Mouse (Mus musculus): ENCODE data around the gene Gm44790. TPM values are rescaled to one million over a fixed set of nuclear protein-coding genes. Genes with fewer than 3 reads are reported as not detected.
"Not testable (repeated sequence)": the region's sequence is repeated elsewhere in the genome, so short reads cannot be mapped to it uniquely, and the experiment has no call there.

The Gm44790 gene
- polyA plus RNA-seq, 1 experiment from 2014 or later = 0.43 TPM

DNA sequence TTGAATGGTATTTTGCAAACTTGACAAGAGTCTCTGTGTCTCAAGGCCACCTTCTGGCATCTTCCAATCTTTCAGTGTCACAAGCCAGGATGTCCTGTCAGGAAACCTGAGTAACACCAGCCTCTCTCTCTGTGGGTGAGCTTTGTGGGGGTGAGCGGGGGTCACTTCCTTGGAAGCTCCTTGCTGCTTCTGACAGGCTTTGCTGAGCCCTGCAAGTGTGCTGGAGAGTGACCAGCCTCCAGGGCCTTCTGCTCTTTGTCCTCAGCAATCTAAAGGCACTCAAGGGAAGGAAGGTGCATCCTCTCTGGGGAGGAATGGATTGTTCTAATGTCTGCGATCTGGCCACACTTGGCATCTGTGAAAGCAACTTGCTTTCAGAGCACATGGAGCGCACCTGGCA is 52.9 kb downstream of the Gm44790 start:
- no peak overlapping the region for H3K4me2 ChIP-seq
- no peak overlapping the region for H3K4me3 ChIP-seq (replicated peaks)
- H3K36me3 ChIP-seq = no peaks in the 10 kb centered on the region
- H3K9me3 ChIP-seq (replicated peaks) = no peaks in the 10 kb centered on the region
- ATAC-seq (replicated peaks; ENCODE audit: low FRiP score) = 0 out of 2 replicates have a peak, but pooled peaks have one; percentile 12
- H3K27me3 ChIP-seq = no peaks in the 10 kb centered on the region
- H3K27ac ChIP-seq = peak overlapping the region; percentile 88
- H3K9ac ChIP-seq = 0 out of 2 replicates have a peak overlapping the region, but pooled peaks have one; percentile 5
- 46% methylated on average over 3 of the region's 3 CpGs for WGBS
- peaks cover 65% of the 10 kb centered on the region for H3K4me1 ChIP-seq

- no peaks in the 10 kb centered on the region for H3K27me3 ChIP-seq
- no peaks in the 10 kb centered on the region for H3K36me3 ChIP-seq
- H3K9me3 ChIP-seq (replicated peaks) = no peaks in the 10 kb centered on the region
- H3K4me3 ChIP-seq (replicated peaks) = no peak overlapping the region
- ATAC-seq (replicated peaks; ENCODE audit: low FRiP score) = no peak
- peak overlapping the region; percentile 44 for H3K4me2 ChIP-seq
- H3K9ac ChIP-seq = 0 out of 2 replicates have a peak overlapping the region, but pooled peaks have one; percentile 5
- H3K4me1 ChIP-seq = peaks cover 65% of the 10 kb centered on the region
- peak overlapping the region; percentile 88 for H3K27ac ChIP-seq
These were observed 53.3 kb downstream of the Gm44790 start for GRCm38 (mm10) chr6:86479816-86480188.

DNA sequence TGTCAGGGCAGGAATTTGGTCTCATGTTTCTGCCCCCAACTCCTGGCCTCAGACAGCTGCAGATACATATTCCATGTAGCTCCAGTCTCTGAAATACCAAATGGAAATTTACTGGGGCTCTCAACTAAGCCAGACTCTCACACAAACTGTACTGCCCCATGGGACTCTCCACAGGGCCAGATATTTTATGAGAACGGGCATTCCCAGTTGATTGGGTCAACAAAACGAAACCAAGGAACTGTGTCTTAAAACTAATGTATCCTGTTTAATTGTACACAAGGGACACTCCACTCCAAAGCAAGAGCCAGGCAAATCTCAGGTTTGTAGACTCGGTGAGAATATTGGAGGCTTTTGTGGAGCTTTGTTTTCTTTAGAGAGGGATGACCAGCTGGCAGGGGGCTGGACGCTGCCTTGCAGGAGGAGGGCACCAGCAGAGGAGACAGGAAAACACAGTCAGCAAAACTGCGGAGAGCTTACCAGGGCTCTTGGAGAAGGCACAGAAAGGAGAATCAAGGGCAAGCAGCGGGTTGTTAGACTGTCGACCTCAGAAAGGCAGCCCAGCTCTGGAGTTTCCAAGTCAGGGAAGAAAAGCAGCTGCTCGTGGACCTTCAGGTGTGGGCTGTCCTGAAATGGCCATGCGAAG is 53.9 kb downstream of the Gm44790 start:
- WGBS = 18% methylated on average over 9 of the region's 9 CpGs
- peak overlapping the region; percentile 24 for H3K4me3 ChIP-seq (replicated peaks)
- no peaks in the 10 kb centered on the region for H3K36me3 ChIP-seq

DNA sequence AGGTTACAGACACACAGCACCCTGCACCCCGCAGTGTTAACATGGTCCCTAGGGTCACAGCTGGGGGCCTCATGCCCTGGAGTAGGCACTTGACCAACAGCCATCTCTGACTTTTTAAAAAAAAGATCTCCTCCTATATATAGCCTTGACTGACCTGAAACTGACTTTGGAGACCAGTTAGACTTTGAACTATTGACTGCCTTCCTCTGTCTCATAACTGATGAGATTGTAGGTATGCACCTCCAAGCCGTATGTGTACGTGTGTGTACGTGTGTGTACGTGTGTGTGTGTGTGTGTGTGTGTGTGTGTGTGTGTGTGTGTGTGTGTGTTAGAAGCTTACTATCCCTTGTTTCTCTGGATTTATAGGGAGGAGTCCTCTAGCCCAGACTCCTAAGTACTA is 55.4 kb downstream of the Gm44790 start:
- H3K4me1 ChIP-seq = peaks cover 58% of the 10 kb centered on the region
- ATAC-seq (replicated peaks; ENCODE audit: low FRiP score) = no peak
- H3K27me3 ChIP-seq = no peaks in the 10 kb centered on the region
- H3K36me3 ChIP-seq = no peaks in the 10 kb centered on the region
- H3K4me2 ChIP-seq = no peak overlapping the region
- WGBS = 93% methylated on average over 5 of the region's 5 CpGs
- H3K9ac ChIP-seq = no peak overlapping the region
- H3K4me3 ChIP-seq (replicated peaks) = no peak overlapping the region
- H3K9me3 ChIP-seq (replicated peaks) = no peaks in the 10 kb centered on the region
- H3K27ac ChIP-seq = 0 out of 2 replicates have a peak overlapping the region, but pooled peaks have one; percentile 88

More for the DNA sequence above, 53.9 kb downstream of the Gm44790 start:
- Histone ChIP-seq H3K9me3 (replicated peaks) (no peaks in the 10 kb centered on the region), H3K27ac (peak overlapping the region; percentile 88), H3K4me2 (peak overlapping the region; percentile 44), H3K4me1 (peaks cover 62% of the 10 kb centered on the region), H3K27me3 (no peaks in the 10 kb centered on the region), H3K9ac (peak overlapping the region; percentile 30; the same call in 1 of the 2 replicates)
- peak; percentile 17; the same call in 1 of the 2 replicates for ATAC-seq (replicated peaks; ENCODE audit: low FRiP score)

GRCm38 (mm10) chr6:86485943-86486640 is 59.6 kb downstream of the Gm44790 start:
- Histone ChIP-seq H3K36me3 (no peaks in the 10 kb centered on the region), H3K27me3 (no peaks in the 10 kb centered on the region), H3K27ac (peak overlapping the region; percentile 90), H3K4me3 (replicated peaks) (no peak overlapping the region), H3K4me2 (no peak overlapping the region), H3K9me3 (replicated peaks) (no peaks in the 10 kb centered on the region), H3K4me1 (peaks cover 32% of the 10 kb centered on the region), H3K9ac (no peak overlapping the region)
- WGBS = 59% methylated on average over 7 of the region's 7 CpGs
- no peak for ATAC-seq (replicated peaks; ENCODE audit: low FRiP score)

GRCm38 (mm10) chr6:86487358-86488148 is 61.1 kb downstream of the Gm44790 start:
- H3K4me1 ChIP-seq = peaks cover 26% of the 10 kb centered on the region
- H3K9ac ChIP-seq = peak overlapping the region; percentile 27; the same call in 1 of the 2 replicates
- H3K27me3 ChIP-seq = no peaks in the 10 kb centered on the region
- WGBS = 14% methylated on average over 24 of the region's 24 CpGs
- no peaks in the 10 kb centered on the region for H3K9me3 ChIP-seq (replicated peaks)
- peak; percentile 91 for ATAC-seq (replicated peaks; ENCODE audit: low FRiP score)
- H3K36me3 ChIP-seq = no peaks in the 10 kb centered on the region
- H3K27ac ChIP-seq = peak overlapping the region; percentile 90
- H3K4me3 ChIP-seq (replicated peaks) = no peak overlapping the region
- peak overlapping the region; percentile 24 for H3K4me2 ChIP-seq

DNA sequence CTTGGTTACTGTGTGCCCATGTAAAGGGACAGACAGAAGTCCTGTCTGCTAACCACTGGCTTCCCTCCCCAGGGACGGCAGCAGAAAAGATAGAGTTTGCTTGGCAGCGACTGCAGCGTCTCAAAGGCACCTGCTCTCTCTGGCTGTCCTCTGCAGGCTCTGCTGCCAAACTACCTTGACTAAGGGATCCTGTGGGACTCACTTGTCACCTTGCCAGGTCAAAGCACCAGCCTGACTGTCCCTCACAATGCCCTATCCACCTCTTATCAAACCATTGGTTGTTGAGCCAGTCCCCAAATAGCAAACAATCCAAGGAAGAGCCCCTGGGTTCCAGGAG is 61.7 kb downstream of the Gm44790 start:
- Histone ChIP-seq H3K4me1 (peaks cover 26% of the 10 kb centered on the region), H3K4me3 (replicated peaks) (no peak overlapping the region), H3K9ac (peak overlapping the region; percentile 27; the same call in 1 of the 2 replicates), H3K36me3 (no peaks in the 10 kb centered on the region), H3K9me3 (replicated peaks) (no peaks in the 10 kb centered on the region), H3K4me2 (no peak overlapping the region), H3K27me3 (no peaks in the 10 kb centered on the region), H3K27ac (peak overlapping the region; percentile 90)
- no peak for ATAC-seq (replicated peaks; ENCODE audit: low FRiP score)
- WGBS = 52% methylated on average over 3 of the region's 3 CpGs

DNA sequence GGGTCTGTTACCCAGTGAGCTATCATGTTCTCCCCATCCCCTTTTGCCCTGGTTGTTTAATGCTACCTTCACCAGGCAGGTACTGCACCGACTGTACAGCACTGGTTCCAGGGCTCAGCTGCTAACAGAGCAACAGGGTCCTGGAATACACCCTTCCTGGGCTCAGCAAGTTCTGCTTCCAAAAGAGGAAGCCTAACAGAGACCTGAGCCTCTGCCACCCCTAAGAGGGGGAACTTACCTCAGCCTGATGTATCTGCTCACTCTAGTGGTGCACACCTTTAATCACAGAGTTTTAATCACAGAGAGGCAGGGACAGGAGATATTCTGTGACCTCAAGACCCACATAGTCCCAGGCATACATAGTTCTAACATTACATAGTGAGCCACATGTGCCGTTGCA is 63.5 kb downstream of the Gm44790 start:
- no peak overlapping the region for H3K4me3 ChIP-seq (replicated peaks)
- H3K27me3 ChIP-seq = no peaks in the 10 kb centered on the region
- no peak overlapping the region for H3K27ac ChIP-seq
- H3K9ac ChIP-seq = no peak overlapping the region
- no peak overlapping the region for H3K4me2 ChIP-seq
- H3K4me1 ChIP-seq = peaks cover 34% of the 10 kb centered on the region
- H3K36me3 ChIP-seq = no peaks in the 10 kb centered on the region
- no peaks in the 10 kb centered on the region for H3K9me3 ChIP-seq (replicated peaks)
- ATAC-seq (replicated peaks; ENCODE audit: low FRiP score) = no peak
- WGBS = 95% methylated on average over 2 of the region's 2 CpGs

DNA sequence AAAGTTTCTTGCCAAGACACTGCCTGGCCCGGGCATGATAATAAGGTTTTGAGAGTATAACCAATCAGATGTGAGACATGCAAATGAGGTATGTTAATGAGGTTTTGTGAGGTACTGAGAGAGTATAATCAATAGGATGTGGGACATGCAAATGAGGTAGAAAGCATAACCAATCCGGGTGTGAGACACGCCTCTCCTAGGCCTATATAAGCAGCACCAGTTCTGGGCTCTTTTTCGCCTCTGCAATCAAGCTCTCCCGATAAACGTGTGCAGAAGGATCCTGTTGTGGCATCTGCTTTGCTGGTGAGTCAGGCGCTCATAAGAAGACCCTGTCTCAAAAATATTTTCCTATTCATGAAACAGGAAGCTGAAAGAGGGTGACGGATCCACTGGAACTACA is 64.0 kb downstream of the Gm44790 start:
- not testable (repeated sequence) for H3K36me3 ChIP-seq; ATAC-seq (replicated peaks; ENCODE audit: low FRiP score); H3K4me2 ChIP-seq; H3K4me3 ChIP-seq (replicated peaks); H3K9me3 ChIP-seq (replicated peaks); H3K9ac ChIP-seq; H3K27ac ChIP-seq; H3K27me3 ChIP-seq
- H3K4me1 ChIP-seq = peaks cover 39% of the 10 kb centered on the region
- WGBS = 94% methylated on average over 8 of the region's 8 CpGs

DNA sequence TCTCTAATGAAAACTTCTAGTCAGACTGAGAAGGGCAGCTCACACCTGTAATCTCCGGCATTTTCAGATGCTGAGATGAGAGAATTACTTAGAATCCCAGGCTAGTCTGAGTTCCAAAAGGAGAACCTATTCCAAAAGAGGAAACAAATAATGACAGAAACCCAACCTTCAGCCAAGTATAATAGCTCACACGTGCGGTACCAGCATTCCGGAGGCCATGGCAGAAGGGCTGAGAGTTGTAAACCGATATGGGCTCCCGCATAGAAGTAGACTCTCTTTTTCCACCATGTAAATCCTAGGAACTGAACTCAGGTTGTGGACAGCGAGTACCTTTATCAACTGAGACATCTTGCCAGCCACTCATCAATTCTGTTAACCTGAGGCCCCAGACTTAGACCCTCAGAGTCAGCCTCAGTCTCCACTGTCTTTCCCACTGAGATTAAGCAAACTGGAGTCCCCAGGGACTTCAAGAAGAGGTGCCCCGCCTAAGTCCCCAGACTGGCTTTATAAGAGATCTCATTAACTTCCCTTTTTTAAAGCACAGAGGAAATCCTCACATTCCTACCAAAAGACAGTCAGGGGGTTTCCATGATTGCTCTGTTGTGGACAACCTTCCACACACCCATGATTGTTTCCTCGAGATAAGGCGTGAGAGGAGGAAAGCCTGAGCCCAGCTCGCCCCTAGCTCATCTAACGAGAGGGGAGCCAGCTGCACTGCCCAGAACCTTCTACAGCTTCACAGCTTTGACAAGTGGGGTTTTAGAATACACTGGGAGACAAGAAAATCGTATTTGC is 67.2 kb downstream of the Gm44790 start:
- H3K4me2 ChIP-seq = no peak overlapping the region
- peak overlapping the region; percentile 16; the same call in 1 of the 2 replicates for H3K27ac ChIP-seq
- no peak for ATAC-seq (replicated peaks; ENCODE audit: low FRiP score)
- H3K27me3 ChIP-seq = no peaks in the 10 kb centered on the region
- no peak overlapping the region for H3K9ac ChIP-seq
- no peak overlapping the region for H3K4me3 ChIP-seq (replicated peaks)
- peaks cover 45% of the 10 kb centered on the region for H3K4me1 ChIP-seq
- 53% methylated on average over 13 of the region's 13 CpGs for WGBS
- no peaks in the 10 kb centered on the region for H3K36me3 ChIP-seq
- H3K9me3 ChIP-seq (replicated peaks) = no peaks in the 10 kb centered on the region

DNA sequence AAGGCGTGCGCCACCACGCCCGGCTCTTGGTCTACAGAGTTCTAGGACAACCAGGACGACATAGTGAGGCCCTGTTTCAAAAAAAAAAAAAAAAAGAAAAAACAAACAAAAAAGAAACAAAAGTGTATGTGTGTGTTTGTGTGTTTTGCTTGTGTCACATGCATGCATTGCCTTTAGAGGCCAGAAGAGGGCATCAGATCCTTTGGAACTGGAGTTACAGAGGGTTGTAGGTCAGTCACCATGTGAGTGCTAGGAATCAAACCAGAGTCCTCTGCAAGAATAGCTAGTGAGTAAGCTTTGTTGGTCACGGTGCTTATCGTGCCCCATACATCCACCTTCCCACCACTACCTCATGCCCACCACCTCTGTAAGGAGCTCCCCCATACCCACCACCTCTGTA is 68.3 kb downstream of the Gm44790 start:
- Histone ChIP-seq H3K9me3 (replicated peaks) (no peaks in the 10 kb centered on the region), H3K27me3 (no peaks in the 10 kb centered on the region), H3K9ac (no peak overlapping the region), H3K4me3 (replicated peaks) (no peak overlapping the region), H3K4me1 (peaks cover 55% of the 10 kb centered on the region), H3K27ac (no peak overlapping the region), H3K36me3 (no peaks in the 10 kb centered on the region), H3K4me2 (no peak overlapping the region)
- no peak for ATAC-seq (replicated peaks; ENCODE audit: low FRiP score)
- 95% methylated on average over 7 of the region's 7 CpGs for WGBS
